Mouse (Mus musculus) hindbrain, embryonic 14.5 days (tissue): ENCODE measurements at regions not wholly inside any gene's neighbourhood (a gene's known extent, or its start where the extent isn't known, plus 50 kb on each side); places are given as distances from the start of the nearest gene placed in this dataset.

Source experiments
- ATAC-seq: fragments of 200-750 bp; cut with Nextera tagmentation; 2 replicates; pipeline ENCODE4 v1.8.0; 2017; ENCODE audit warnings: moderate number of reproducible peaks, mild to moderate bottlenecking, moderate TSS enrichment, moderate library complexity; ENCODE audit not compliant: low FRiP score
- DNase-seq: peaks from one replicate; pipeline ENCODE4 v3.0.0-alpha.2; 2015; ENCODE audit warnings: low spot score
- H3K27ac ChIP-seq: fragments of 300-500 bp; sonication (generic); 2 replicates; pipeline ENCODE4 v1.5.1; 2014; ENCODE audit warnings: mild to moderate bottlenecking, moderate library complexity
- H3K27me3 ChIP-seq: fragments of 300-500 bp; sonication (generic); 2 replicates; pipeline ENCODE4 v1.6.1; 2014; ENCODE audit warnings: mild to moderate bottlenecking, low read length, mixed read lengths; ENCODE audit not compliant: control insufficient read depth, insufficient read depth
- H3K36me3 ChIP-seq: fragments of 300-500 bp; sonication (generic); replicated peaks from 2 replicates; pipeline ENCODE4 v1.6.1; 2014; ENCODE audit not compliant: control insufficient read depth, insufficient read depth
- H3K4me1 ChIP-seq: fragments of 300-500 bp; sonication (generic); replicated peaks from 2 replicates; pipeline ENCODE4 v1.6.1; 2014; ENCODE audit warnings: antibody characterized with exemption, low read length, mixed read lengths; ENCODE audit not compliant: control insufficient read depth, insufficient read depth
- H3K4me2 ChIP-seq: fragments of 300-500 bp; sonication (generic); replicated peaks from 2 replicates; pipeline ENCODE4 v1.6.1; 2014; ENCODE audit warnings: mild to moderate bottlenecking, moderate library complexity
- H3K4me3 ChIP-seq: fragments of 300-500 bp; sonication (generic); replicated peaks from 2 replicates; pipeline ENCODE4 v1.5.1; 2014; ENCODE audit warnings: mild to moderate bottlenecking, low read length
- H3K9ac ChIP-seq: fragments of 300-500 bp; sonication (generic); 2 replicates; pipeline ENCODE4 v1.6.1; 2014
- H3K9me3 ChIP-seq: fragments of 300-500 bp; sonication (generic); 2 replicates; pipeline ENCODE4 v1.6.1; 2016; ENCODE audit warnings: low read length; ENCODE audit not compliant: control insufficient read depth
- WGBS: fragments of 180-500 bp; shearing (Covaris S2); extraction: QIAGEN DNeasy Blood & Tissue Kit; methylation state at CpG from one replicate; pipeline ENCODE4 v1.1.7; 2014; 5-methylcytosine and 5-hydroxymethylcytosine counted together

GRCm38 (mm10) chr15:61160666-61161065 is 237.9 kb upstream of the A1bg start:
- ATAC-seq (no peak), DNase-seq (no peak)
- Histone ChIP-seq H3K9me3 (no peaks in the 10 kb centered on the region), H3K27ac (no peak overlapping the region), H3K4me2 (no peak overlapping the region), H3K27me3 (peaks cover 3% of the 10 kb centered on the region; the same call in 1 of the 2 replicates), H3K4me3 (no peak overlapping the region), H3K36me3 (no peaks in the 10 kb centered on the region), H3K9ac (no peak overlapping the region), H3K4me1 (peaks cover 7% of the 10 kb centered on the region; the same call in 1 of the 2 replicates)
- WGBS: 90% methylated on average over 1 of the region's 1 CpGs

- Histone ChIP-seq H3K4me2 (no peak overlapping the region), H3K36me3 (no peaks in the 10 kb centered on the region), H3K4me1 (no peaks in the 10 kb centered on the region), H3K9me3 (no peaks in the 10 kb centered on the region), H3K27me3 (peaks cover 3% of the 10 kb centered on the region; the same call in 1 of the 2 replicates), H3K9ac (no peak overlapping the region), H3K27ac (no peak overlapping the region), H3K4me3 (no peak overlapping the region)
- WGBS: 92% methylated on average over 5 of the region's 5 CpGs
- ATAC-seq: no peak
- no peak for DNase-seq
Measured at GRCm38 (mm10) chr15:61159552-61159951, 236.7 kb upstream of the A1bg start.

GRCm38 (mm10) chr15:61158041-61158545 is 235.3 kb upstream of the A1bg start:
- Histone ChIP-seq H3K36me3 (no peaks in the 10 kb centered on the region), H3K9ac (peak overlapping the region; percentile 57), H3K9me3 (no peaks in the 10 kb centered on the region), H3K4me1 (no peaks in the 10 kb centered on the region), H3K4me2 (peak overlapping the region; percentile 63), H3K27ac (peak overlapping the region; percentile 81), H3K4me3 (peak overlapping the region; percentile 32), H3K27me3 (peaks cover 3% of the 10 kb centered on the region; the same call in 1 of the 2 replicates)
- DNase-seq: peak; percentile 70
- 10% methylated on average over 13 of the region's 13 CpGs for WGBS
- peak; percentile 90 for ATAC-seq

- no peaks in the 10 kb centered on the region for H3K9me3 ChIP-seq
- ATAC-seq (peak; percentile 77; the same call in 1 of the 2 replicates), DNase-seq (peak; percentile 98)
- peak overlapping the region; percentile 57 for H3K9ac ChIP-seq
- H3K4me1 ChIP-seq: no peaks in the 10 kb centered on the region
- no peaks in the 10 kb centered on the region for H3K36me3 ChIP-seq
- peak overlapping the region; percentile 32 for H3K4me3 ChIP-seq
- peaks cover 3% of the 10 kb centered on the region; the same call in 1 of the 2 replicates for H3K27me3 ChIP-seq
- peak overlapping the region; percentile 63 for H3K4me2 ChIP-seq
- WGBS: 4% methylated on average over 13 of the region's 13 CpGs
- peak overlapping the region; percentile 81; the same call in 1 of the 2 replicates for H3K27ac ChIP-seq
Measured at GRCm38 (mm10) chr15:61157543-61157942, 234.7 kb upstream of the A1bg start.

GRCm38 (mm10) chr15:61155530-61155929 is 232.7 kb upstream of the A1bg start:
- H3K27ac ChIP-seq: no peak overlapping the region
- H3K9me3 ChIP-seq: no peaks in the 10 kb centered on the region
- ATAC-seq: no peak
- no peak overlapping the region for H3K4me3 ChIP-seq
- H3K4me2 ChIP-seq: no peak overlapping the region
- H3K36me3 ChIP-seq: no peaks in the 10 kb centered on the region
- H3K9ac ChIP-seq: no peak overlapping the region
- H3K4me1 ChIP-seq: no peaks in the 10 kb centered on the region
- no peak for DNase-seq
- peaks cover 3% of the 10 kb centered on the region; the same call in 1 of the 2 replicates for H3K27me3 ChIP-seq
- WGBS: 79% methylated on average over 7 of the region's 7 CpGs

GRCm38 (mm10) chr15:61154166-61154565 is 231.4 kb upstream of the A1bg start:
- WGBS: 85% methylated on average over 12 of the region's 12 CpGs
- DNase-seq: no peak
- no peak overlapping the region for H3K27ac ChIP-seq

GRCm38 (mm10) chr15:61142851-61143250 is 220.0 kb upstream of the A1bg start:
- 55% methylated on average over 3 of the region's 3 CpGs for WGBS

More at GRCm38 (mm10) chr15:61154166-61154565, 231.4 kb upstream of the A1bg start:
- H3K27me3 ChIP-seq: 0 out of 2 replicates have a peak, but pooled peaks cover 3% of the 10 kb centered on the region
- no peak overlapping the region for H3K4me2 ChIP-seq
- H3K4me3 ChIP-seq: no peak overlapping the region
- H3K9ac ChIP-seq: no peak overlapping the region
- no peaks in the 10 kb centered on the region for H3K4me1 ChIP-seq
- no peak for ATAC-seq
- H3K9me3 ChIP-seq: no peaks in the 10 kb centered on the region
- no peaks in the 10 kb centered on the region for H3K36me3 ChIP-seq

GRCm38 (mm10) chr15:61139151-61139550 is 216.3 kb upstream of the A1bg start:
- Histone ChIP-seq H3K27ac (no peak overlapping the region), H3K9me3 (no peaks in the 10 kb centered on the region), H3K9ac (no peak overlapping the region), H3K4me2 (no peak overlapping the region), H3K36me3 (no peaks in the 10 kb centered on the region), H3K4me1 (no peaks in the 10 kb centered on the region), H3K27me3 (no peaks in the 10 kb centered on the region), H3K4me3 (no peak overlapping the region)
- WGBS: 77% methylated on average over 5 of the region's 5 CpGs
- no peak for ATAC-seq
- DNase-seq: no peak

More at GRCm38 (mm10) chr15:61142851-61143250, 220.0 kb upstream of the A1bg start:
- DNase-seq: no peak
- no peak for ATAC-seq
- Histone ChIP-seq H3K4me2 (no peak overlapping the region), H3K9me3 (no peaks in the 10 kb centered on the region), H3K4me1 (no peaks in the 10 kb centered on the region), H3K9ac (no peak overlapping the region), H3K4me3 (no peak overlapping the region), H3K27me3 (no peaks in the 10 kb centered on the region), H3K27ac (no peak overlapping the region), H3K36me3 (no peaks in the 10 kb centered on the region)

GRCm38 (mm10) chr15:61136781-61137180 is 214.0 kb upstream of the A1bg start:
- Histone ChIP-seq H3K36me3 (no peaks in the 10 kb centered on the region), H3K4me1 (no peaks in the 10 kb centered on the region), H3K9me3 (no peaks in the 10 kb centered on the region), H3K4me3 (no peak overlapping the region), H3K4me2 (no peak overlapping the region), H3K27ac (no peak overlapping the region), H3K27me3 (no peaks in the 10 kb centered on the region), H3K9ac (no peak overlapping the region)
- DNase-seq (no peak), ATAC-seq (no peak)
- 26% methylated on average over 2 of the region's 2 CpGs for WGBS

GRCm38 (mm10) chr15:61133316-61133715 is 210.5 kb upstream of the A1bg start:
- Histone ChIP-seq H3K4me1 (no peaks in the 10 kb centered on the region), H3K36me3 (no peaks in the 10 kb centered on the region), H3K27me3 (no peaks in the 10 kb centered on the region), H3K9ac (no peak overlapping the region), H3K9me3 (no peaks in the 10 kb centered on the region), H3K4me2 (no peak overlapping the region), H3K27ac (no peak overlapping the region), H3K4me3 (no peak overlapping the region)
- 79% methylated on average over 1 of the region's 1 CpGs for WGBS
- DNase-seq: no peak
- ATAC-seq: no peak
